Mouse (Mus musculus) induced T-regulatory cell, adult 2 months (primary cell): Measurements from ENCODE around the gene Smyd4.

Source experiments
- DNase-seq: peaks from one replicate; pipeline ENCODE4 v3.0.0-alpha.2; 2012; ENCODE audit warnings: low read depth

Smyd4 gene

DNA sequence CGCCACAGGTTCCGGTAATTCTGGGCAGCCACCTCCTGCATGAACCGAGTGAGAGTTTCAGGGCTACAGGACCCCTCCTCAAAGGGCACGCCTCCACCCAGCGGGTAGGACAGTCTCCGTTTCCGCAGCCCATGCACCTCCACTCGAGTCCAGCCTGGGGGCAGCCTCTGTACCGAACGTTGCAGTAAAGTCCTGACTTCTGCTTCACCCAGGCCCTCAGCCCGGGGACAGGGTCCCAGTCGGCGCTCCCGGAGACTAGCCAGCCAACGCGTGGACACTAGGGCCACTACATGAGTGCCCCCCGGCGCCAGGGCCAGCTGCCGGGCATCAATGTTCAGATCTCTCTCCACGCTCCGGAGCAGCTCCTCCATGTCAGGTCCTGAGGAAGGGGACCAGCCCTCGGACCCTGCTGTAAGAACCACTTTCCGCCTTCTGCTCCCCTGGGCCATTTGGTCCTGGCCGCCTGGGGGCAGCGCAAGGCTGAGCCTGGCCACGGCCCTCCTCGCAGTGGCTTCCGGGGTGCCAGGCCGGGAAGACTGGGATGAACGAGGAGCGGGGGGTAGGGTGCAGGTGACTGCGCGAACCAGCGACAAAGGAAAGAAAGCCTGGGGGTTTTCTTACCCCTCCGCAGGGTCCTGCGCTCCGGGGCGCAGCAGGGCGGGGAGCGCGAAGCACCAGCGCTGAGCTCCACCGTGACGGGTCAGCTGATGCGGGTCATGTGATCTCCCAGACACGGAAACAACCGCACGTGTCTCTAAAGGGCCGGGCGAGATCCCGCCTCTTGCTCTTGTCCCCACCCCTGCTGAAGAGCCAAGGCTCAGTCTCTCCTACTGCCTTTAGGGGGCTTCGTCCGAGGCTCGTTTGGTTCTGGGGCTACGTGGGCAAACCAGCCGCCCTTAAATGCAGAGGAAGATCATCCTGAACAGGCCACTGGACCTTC is 106.0 kb downstream of the Smyd4 start, which contains the start of gene Wdr81:
Wdr81 (minus strand) TSS at position 727 of the 940 bp plus-strand sequence.
- peak; percentile 92 for DNase-seq
